8 mouse cellular contexts compared by ENCODE assay signal in genomic region chr11:102924557-102925350, GRCm38 (mm10). TPM values are rescaled to one million over a fixed set of nuclear protein-coding genes. Genes with fewer than 3 reads are reported as not detected.
DNase-seq lines count a peak whose midpoint lies in the region; ATAC-seq lines count a peak whose summit lies in the region.

Gene Kif18b, minus strand, starts transcription at chr11:102925124.

- peak; percentile 63; the same call in 1 of the 2 replicates for ATAC-seq in heart, embryonic 13.5 days (ENCODE audit: extremely low read depth, insufficient number of reproducible peaks, low FRiP score, low TSS enrichment)
- ATAC-seq in liver, embryonic 12.5 days: peak; percentile 91
- peak; percentile 93 for ATAC-seq in stomach, embryonic 15.5 days (ENCODE audit: insufficient read depth, low FRiP score, low read depth)

- H3K36me3 ChIP-seq in heart, embryonic 13.5 days: peaks cover 12% of the 10 kb centered on the region; the same call in 1 of the 2 replicates
- peaks cover 36% of the 10 kb centered on the region for H3K36me3 ChIP-seq in liver, embryonic 12.5 days
- H3K36me3 ChIP-seq in stomach, embryonic 15.5 days: no peaks in the 10 kb centered on the region

- H3K4me3 ChIP-seq in brown adipose tissue, adult 24 weeks (ENCODE audit: insufficient read depth, low read depth, low read length): peak within 1 kb of the TSS; percentile 80
- H3K4me3 ChIP-seq in heart, embryonic 13.5 days: peak within 1 kb of the TSS; percentile 85
- peak within 1 kb of the TSS; percentile 79 for H3K4me3 ChIP-seq in liver, embryonic 12.5 days
- H3K4me3 ChIP-seq in stomach, embryonic 15.5 days (replicated peaks): peak within 1 kb of the TSS; percentile 71

- no peak within 1 kb of the TSS for H3K27ac ChIP-seq in brown adipose tissue, adult 24 weeks (replicated peaks; ENCODE audit: low read depth, low read length)
- H3K27ac ChIP-seq in heart, embryonic 13.5 days (replicated peaks): peak within 1 kb of the TSS; percentile 92
- H3K27ac ChIP-seq in liver, embryonic 12.5 days: peak within 1 kb of the TSS; percentile 98
- peak within 1 kb of the TSS; percentile 90 for H3K27ac ChIP-seq in stomach, embryonic 15.5 days

- under 1% methylated on average over 62 of the region's 62 CpGs for WGBS in heart, embryonic 13.5 days
- WGBS in liver, embryonic 12.5 days (ENCODE audit: insufficient replicate concordance): under 1% methylated on average over 62 of the region's 62 CpGs
- under 1% methylated on average over 62 of the region's 62 CpGs for WGBS in stomach, embryonic 15.5 days

- no peaks in the 10 kb centered on the region for H3K9me3 ChIP-seq in heart, embryonic 13.5 days
- H3K9me3 ChIP-seq in liver, embryonic 12.5 days (replicated peaks): no peaks in the 10 kb centered on the region
- H3K9me3 ChIP-seq in stomach, embryonic 15.5 days: no peaks in the 10 kb centered on the region

- peak within 1 kb of the TSS; percentile 87 for H3K9ac ChIP-seq in heart, embryonic 13.5 days
- H3K9ac ChIP-seq in liver, embryonic 12.5 days: peak within 1 kb of the TSS; percentile 86
- peak within 1 kb of the TSS; percentile 59 for H3K9ac ChIP-seq in stomach, embryonic 15.5 days

- 0 out of 2 replicates have a peak, but pooled peaks cover 4% of the 10 kb centered on the region for H3K27me3 ChIP-seq in heart, embryonic 13.5 days (replicated peaks)
- H3K27me3 ChIP-seq in liver, embryonic 12.5 days (replicated peaks): 0 out of 2 replicates have a peak, but pooled peaks cover 8% of the 10 kb centered on the region
- H3K27me3 ChIP-seq in stomach, embryonic 15.5 days (replicated peaks): no peaks in the 10 kb centered on the region

- H3K4me1 ChIP-seq in brown adipose tissue, adult 24 weeks (ENCODE audit: control insufficient read depth, insufficient read depth, insufficient read length, low read length): no peaks in the 10 kb centered on the region
- H3K4me1 ChIP-seq in heart, embryonic 13.5 days: peaks cover 33% of the 10 kb centered on the region
- peaks cover 42% of the 10 kb centered on the region for H3K4me1 ChIP-seq in liver, embryonic 12.5 days
- H3K4me1 ChIP-seq in stomach, embryonic 15.5 days: peaks cover 15% of the 10 kb centered on the region; the same call in 1 of the 2 replicates

- DNase-seq in CD4-positive, CD25-positive, alpha-beta regulatory T cell, adult 2 months (ENCODE audit: low read depth, low spot score): peak; percentile 95
- DNase-seq in fat pad, adult 2 months (ENCODE audit: extremely low read depth, low read depth, low spot score): peak; percentile 54
- peak; percentile 98 for DNase-seq in kidney, postnatal 10 days
- peak; percentile 92 to 94 for DNase-seq in natural killer cell, adult 2 months (ENCODE audit: low spot score in 2 of 2)

- peak within 1 kb of the TSS; percentile 88 for H3K4me2 ChIP-seq in heart, embryonic 13.5 days
- H3K4me2 ChIP-seq in liver, embryonic 12.5 days: peak within 1 kb of the TSS; percentile 79
- H3K4me2 ChIP-seq in stomach, embryonic 15.5 days: peak within 1 kb of the TSS; percentile 70

RNA-seq across cellular contexts. Expression of gene Kif18b, which starts in this region (rescaled TPM):
- polyA plus RNA-seq in brown adipose tissue, adult 24 weeks (2012; ENCODE audit: insufficient read depth, insufficient read length, missing spikeins): not detected in 2 replicates
- 7.0 and 7.3 TPM in 2 replicates for polyA plus RNA-seq in heart, embryonic 13.5 days (2015; fragmentation: Nextera tagmentation; extraction: Ambion mirVana)
- polyA plus RNA-seq in liver, embryonic 12.5 days (2016; fragmentation: Nextera tagmentation; extraction: Ambion mirVana): 12.4 and 14.0 TPM in 2 replicates
- polyA plus RNA-seq in stomach, embryonic 15.5 days (2015; fragmentation: Nextera tagmentation; extraction: Ambion mirVana): 9.5 TPM in 2 replicates
